Mouse (Mus musculus): Measurements from ENCODE around the gene P2rx3.

P2rx3 gene

GRCm38 (mm10) chr2:85037047-85038026, at the start of gene P2rx3, which contains the start of gene Ssrp1:
Gene P2rx3 (minus strand): TSS chr2:85037462.
Gene Ssrp1 (plus strand): TSS chr2:85037234.
- DNase-seq (ENCODE audit: low read depth, low spot score) = peak; percentile 98

GRCm38 (mm10) chr2:85073751-85074150, 36.5 kb upstream of the P2rx3 start:
- no peak for DNase-seq (ENCODE audit: low read depth, low spot score)

- DNase-seq (ENCODE audit: low read depth, low spot score) = no peak
These were observed 34.7 kb upstream of the P2rx3 start for GRCm38 (mm10) chr2:85071921-85072320.

- DNase-seq (ENCODE audit: low read depth, low spot score) = no peak
These were observed 32.8 kb upstream of the P2rx3 start for GRCm38 (mm10) chr2:85070086-85070485.

GRCm38 (mm10) chr2:85068626-85069025, 31.4 kb upstream of the P2rx3 start:
- DNase-seq (ENCODE audit: low read depth, low spot score) = peak; percentile 65

- DNase-seq (ENCODE audit: low read depth, low spot score) = peak; percentile 52
These were observed 30.8 kb upstream of the P2rx3 start for GRCm38 (mm10) chr2:85067903-85068625.

GRCm38 (mm10) chr2:85066937-85067336, 29.7 kb upstream of the P2rx3 start:
- no peak for DNase-seq (ENCODE audit: low read depth, low spot score)

GRCm38 (mm10) chr2:85065141-85065875, 28.0 kb upstream of the P2rx3 start:
- DNase-seq (ENCODE audit: low read depth, low spot score) = peak; percentile 77

- no peak for DNase-seq (ENCODE audit: low read depth, low spot score)
These were observed 23.9 kb upstream of the P2rx3 start for GRCm38 (mm10) chr2:85061107-85061541.

- peak; percentile 54 for DNase-seq (ENCODE audit: low read depth, low spot score)
These were observed 23.4 kb upstream of the P2rx3 start for GRCm38 (mm10) chr2:85060591-85061060.

- DNase-seq (ENCODE audit: low read depth, low spot score) = no peak
These were observed 22.4 kb upstream of the P2rx3 start for GRCm38 (mm10) chr2:85059677-85060076.

GRCm38 (mm10) chr2:85056711-85057110, 19.4 kb upstream of the P2rx3 start:
- no peak for DNase-seq (ENCODE audit: low read depth, low spot score)

GRCm38 (mm10) chr2:85053192-85053816, 16.0 kb upstream of the P2rx3 start:
- no peak for DNase-seq (ENCODE audit: low read depth, low spot score)

GRCm38 (mm10) chr2:85050746-85051145, 13.5 kb upstream of the P2rx3 start:
- peak; percentile 30 for DNase-seq (ENCODE audit: low read depth, low spot score)

GRCm38 (mm10) chr2:85050001-85050634, 12.9 kb upstream of the P2rx3 start:
- peak; percentile 79 for DNase-seq (ENCODE audit: low read depth, low spot score)

GRCm38 (mm10) chr2:85049277-85049676, 12.0 kb upstream of the P2rx3 start:
- peak; percentile 24 for DNase-seq (ENCODE audit: low read depth, low spot score)

- DNase-seq (ENCODE audit: low read depth, low spot score) = peak; percentile 77
These were observed 11.0 kb upstream of the P2rx3 start for GRCm38 (mm10) chr2:85048168-85048751.

GRCm38 (mm10) chr2:85047596-85048167, 10.4 kb upstream of the P2rx3 start, which contains the start of gene Tnks1bp1:
Gene Tnks1bp1 (plus strand): TSS chr2:85048022.
- DNase-seq (ENCODE audit: low read depth, low spot score) = peak; percentile 98

GRCm38 (mm10) chr2:85047081-85047480, 9.8 kb upstream of the P2rx3 start:
- no peak for DNase-seq (ENCODE audit: low read depth, low spot score)

- no peak for DNase-seq (ENCODE audit: low read depth, low spot score)
These were observed 9.0 kb upstream of the P2rx3 start for GRCm38 (mm10) chr2:85046222-85046621.
